Comparison of ENCODE assay signal across 17 mouse cellular contexts in genomic region chr2:6444723-6445169, GRCm38 (mm10).
A peak's percentile ranks its signal among the peaks of the same experiment; 100 is the strongest.
DNase-seq lines count a peak whose midpoint lies in the region; ATAC-seq and TF ChIP-seq lines count a peak whose summit lies in the region.
"Had no signal": no experiment of that assay in that cellular context is flagged by ENCODE, and none has a peak within 500 bp of the region (broad histone marks: within the 10 kb centered on the region; RNA-seq: fewer than 3 reads in every experiment).

No protein-coding gene starts in this region.

- 71% methylated on average over 4 of the region's 4 CpGs for WGBS in intestine, embryonic 15.5 days
- WGBS in intestine, postnatal 0 days, result 70% methylated on average over 4 of the region's 4 CpGs
- WGBS in liver, postnatal 0 days (ENCODE audit: insufficient replicate concordance), result 44% methylated on average over 4 of the region's 4 CpGs
- WGBS in midbrain, embryonic 10.5 days, result 90% methylated on average over 4 of the region's 4 CpGs

- no peaks in the 10 kb centered on the region for H3K9me3 ChIP-seq in intestine, embryonic 15.5 days
- no peaks in the 10 kb centered on the region for H3K9me3 ChIP-seq in intestine, postnatal 0 days (ENCODE audit: control insufficient read depth)
- no peaks in the 10 kb centered on the region for H3K9me3 ChIP-seq in ES-E14 (ENCODE audit: control insufficient read depth, insufficient read depth, low read depth, low read length)
- H3K9me3 ChIP-seq in erythroblast, embryonic 14.5 days (ENCODE audit: control insufficient read depth, low read length), result no peaks in the 10 kb centered on the region
- H3K9me3 ChIP-seq in liver, postnatal 0 days (ENCODE audit: low read length), result no peaks in the 10 kb centered on the region
- no peaks in the 10 kb centered on the region for H3K9me3 ChIP-seq in midbrain, embryonic 10.5 days (replicated peaks)
- H3K9me3 ChIP-seq: forebrain, embryonic 13.5 days; limb, embryonic 12.5 days had no signal

- H3K27ac ChIP-seq in intestine, embryonic 15.5 days, result no peak overlapping the region
- H3K27ac ChIP-seq in intestine, postnatal 0 days (ENCODE audit: low read depth, low read length), result no peak overlapping the region
- H3K27ac ChIP-seq in ES-E14 (ENCODE audit: insufficient read depth, low read depth, low read length, poor library complexity, severe bottlenecking), result no peak overlapping the region
- 0 out of 2 replicates have a peak overlapping the region, but pooled peaks have one; percentile 29 for H3K27ac ChIP-seq in liver, postnatal 0 days (ENCODE audit: low read depth)
- no peak overlapping the region for H3K27ac ChIP-seq in midbrain, embryonic 10.5 days (replicated peaks)
- H3K27ac ChIP-seq: forebrain, embryonic 13.5 days; gastrocnemius, adult 2 months; kidney, postnatal 0 days; limb, embryonic 12.5 days had no signal

- peak; percentile 45 for DNase-seq in ES-E14 (ENCODE audit: low read depth, low spot score)
- no peak for DNase-seq in liver, postnatal 0 days
- DNase-seq in midbrain, embryonic 10.5 days (ENCODE audit: low spot score), result no peak
- no peak for DNase-seq in gastrocnemius, postnatal 10 days
- DNase-seq in thymus, postnatal 10 days (ENCODE audit: low spot score in 2 of 2), result no peak
- DNase-seq: adrenal gland, postnatal 14 days; cerebellum, adult 18-20 months; gastrocnemius, adult 2 months; lung, postnatal 14 days; right cerebral cortex, adult 18-20 months had no signal

- H3K4me2 ChIP-seq in intestine, embryonic 15.5 days (replicated peaks), result no peak overlapping the region
- no peak overlapping the region for H3K4me2 ChIP-seq in intestine, postnatal 0 days (replicated peaks; ENCODE audit: low read depth)
- peak overlapping the region; percentile 34; the same call in 1 of the 2 replicates for H3K4me2 ChIP-seq in liver, postnatal 0 days (ENCODE audit: low read depth, low read length)
- H3K4me2 ChIP-seq: forebrain, embryonic 13.5 days; limb, embryonic 12.5 days had no signal

- ATAC-seq in intestine, embryonic 15.5 days, result 0 out of 2 replicates have a peak, but pooled peaks have one; percentile 35
- no peak for ATAC-seq in intestine, postnatal 0 days
- ATAC-seq in liver, postnatal 0 days, result peak; percentile 75
- ATAC-seq: forebrain, embryonic 13.5 days; hindbrain, embryonic 16.5 days had no signal

- peak; percentile 57 for TF ChIP-seq EP300 in liver, postnatal 0 days (IDR thresholded peaks at IDR 0.05; ENCODE audit: low read depth)

- TF ChIP-seq CTCF in intestine, postnatal 0 days (IDR thresholded peaks at IDR 0.05; ENCODE audit: low read depth), result no peak
- TF ChIP-seq CTCF in liver, postnatal 0 days (IDR thresholded peaks at IDR 0.05; ENCODE audit: low read depth), result no peak

- H3K27me3 ChIP-seq in intestine, embryonic 15.5 days (replicated peaks), result no peaks in the 10 kb centered on the region
- H3K27me3 ChIP-seq in intestine, postnatal 0 days (replicated peaks; ENCODE audit: control insufficient read depth, insufficient read depth, low read length), result no peaks in the 10 kb centered on the region
- H3K27me3 ChIP-seq in erythroblast, embryonic 14.5 days (ENCODE audit: control insufficient read depth), result no peaks in the 10 kb centered on the region
- H3K27me3 ChIP-seq in liver, postnatal 0 days (ENCODE audit: insufficient read depth, low read length), result no peaks in the 10 kb centered on the region
- H3K27me3 ChIP-seq in midbrain, embryonic 10.5 days (ENCODE audit: low read depth, poor library complexity, severe bottlenecking), result no peaks in the 10 kb centered on the region
- H3K27me3 ChIP-seq: forebrain, embryonic 13.5 days; limb, embryonic 12.5 days had no signal

- no peaks in the 10 kb centered on the region for H3K4me1 ChIP-seq in intestine, embryonic 15.5 days (replicated peaks)
- no peaks in the 10 kb centered on the region for H3K4me1 ChIP-seq in intestine, postnatal 0 days (replicated peaks; ENCODE audit: control insufficient read depth, insufficient read depth, low read length)
- peaks cover 0 to 3% of the 10 kb centered on the region in 2 experiments; a peak in 2 of 4 replicates for H3K4me1 ChIP-seq in ES-E14 (ENCODE audit: control insufficient read depth in 2 of 2, insufficient read depth in 2 of 2, low read length in 2 of 2, poor library complexity in 1 of 2)
- H3K4me1 ChIP-seq in erythroblast, embryonic 14.5 days (ENCODE audit: control insufficient read depth), result peaks cover 53% of the 10 kb centered on the region
- peaks cover 8% of the 10 kb centered on the region for H3K4me1 ChIP-seq in liver, postnatal 0 days (ENCODE audit: insufficient read depth)
- no peaks in the 10 kb centered on the region for H3K4me1 ChIP-seq in midbrain, embryonic 10.5 days
- H3K4me1 ChIP-seq: limb, embryonic 12.5 days had no signal

- H3K4me3 ChIP-seq in intestine, embryonic 15.5 days (replicated peaks), result no peak overlapping the region
- no peak overlapping the region for H3K4me3 ChIP-seq in intestine, postnatal 0 days (ENCODE audit: low read depth, low read length)
- no peak overlapping the region for H3K4me3 ChIP-seq in ES-E14 (ENCODE audit: insufficient read depth in 1 of 2, low read depth in 1 of 2, low read length in 2 of 2, poor library complexity in 1 of 2, severe bottlenecking in 1 of 2)
- H3K4me3 ChIP-seq in erythroblast, embryonic 14.5 days (replicated peaks), result peak overlapping the region; percentile 48
- no peak overlapping the region for H3K4me3 ChIP-seq in liver, postnatal 0 days (ENCODE audit: low read depth, low read length)
- no peak overlapping the region for H3K4me3 ChIP-seq in midbrain, embryonic 10.5 days
- H3K4me3 ChIP-seq: forebrain, embryonic 13.5 days; gastrocnemius, adult 2 months; limb, embryonic 12.5 days had no signal

- H3K9ac ChIP-seq in intestine, embryonic 15.5 days, result no peak overlapping the region
- H3K9ac ChIP-seq in intestine, postnatal 0 days (ENCODE audit: low read depth, low read length), result no peak overlapping the region
- no peak overlapping the region for H3K9ac ChIP-seq in ES-E14 (ENCODE audit: insufficient read depth, low read depth, low read length, poor library complexity, severe bottlenecking)
- H3K9ac ChIP-seq in liver, postnatal 0 days (replicated peaks), result no peak overlapping the region
- H3K9ac ChIP-seq: forebrain, embryonic 13.5 days; limb, embryonic 12.5 days had no signal

- peaks cover 15% of the 10 kb centered on the region for H3K36me3 ChIP-seq in intestine, embryonic 15.5 days
- peaks cover 37% of the 10 kb centered on the region for H3K36me3 ChIP-seq in intestine, postnatal 0 days (ENCODE audit: control insufficient read depth, insufficient read depth)
- peaks cover 17% of the 10 kb centered on the region for H3K36me3 ChIP-seq in ES-E14 (ENCODE audit: control insufficient read depth, insufficient read depth, low read length, poor library complexity, severe bottlenecking)
- peaks cover 61% of the 10 kb centered on the region for H3K36me3 ChIP-seq in erythroblast, embryonic 14.5 days (ENCODE audit: control insufficient read depth)
- peaks cover 22% of the 10 kb centered on the region for H3K36me3 ChIP-seq in liver, postnatal 0 days (replicated peaks; ENCODE audit: insufficient read depth, low read length)
- peaks cover 45% of the 10 kb centered on the region for H3K36me3 ChIP-seq in midbrain, embryonic 10.5 days

- in situ Hi-C loops in ES-E14 (cut with MboI; ENCODE audit: low sequenced_read_pairs in 2 of 2, unreplicated experiment in 2 of 2), result no loop called here

TF ChIP-seq in ES-E14, 5 proteins besides CTCF, POLR2A, EP300 and RAD21:
- TF ChIP-seq ZC3H11A (IDR thresholded peaks at IDR 0.05; ENCODE audit: borderline replicate concordance, low read depth, low read length) (no peak), HCFC1 (IDR thresholded peaks at IDR 0.05; ENCODE audit: borderline replicate concordance, insufficient read depth, low read length) (no peak), ZNF384 (IDR thresholded peaks at IDR 0.05; ENCODE audit: low read depth, low read length) (no peak), CHD2 (IDR thresholded peaks at IDR 0.05; ENCODE audit: low read depth, low read length) (no peak), MAFK (IDR thresholded peaks at IDR 0.05; ENCODE audit: insufficient read depth, low read depth, low read length) (no peak)
